Mouse (Mus musculus): ENCODE results near the gene Fto. TPM values are rescaled to one million over a fixed set of nuclear protein-coding genes. Genes with fewer than 3 reads are reported as not detected.

Fto gene
- total and polyA plus RNA-seq, 3 experiments: 8.4 to 43.2 (median 15.7) TPM

DNA sequence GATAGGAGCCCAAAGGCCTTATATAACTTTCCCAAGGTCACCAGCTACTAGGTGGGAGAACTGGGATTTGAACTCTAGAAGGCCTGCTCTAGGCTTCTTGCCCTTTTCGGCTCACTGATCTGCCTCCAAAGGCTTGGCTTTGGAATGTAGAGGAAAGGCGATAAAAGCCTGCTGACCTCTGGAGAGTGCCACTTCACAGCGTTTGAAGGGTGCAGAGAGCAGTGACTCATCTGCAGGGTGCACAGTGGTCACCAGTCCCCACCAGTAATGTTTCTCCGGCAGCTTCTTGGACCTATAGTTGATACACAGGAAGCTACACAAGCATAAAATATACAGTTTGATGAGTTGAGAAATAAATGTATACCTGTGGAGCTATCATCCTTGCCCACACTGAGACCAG, 173.1 kb downstream of the Fto start:
- H3K4me1 ChIP-seq (ENCODE audit: control insufficient read depth in 1 of 2, insufficient read depth in 2 of 2): no peaks in the 10 kb centered on the region
- peaks cover 3 to 39% of the 10 kb centered on the region in 2 experiments for H3K36me3 ChIP-seq (replicated peaks in 1 of 2; ENCODE audit: control insufficient read depth in 1 of 2, insufficient read depth in 1 of 2, low read length in 1 of 2)
- no peaks in the 10 kb centered on the region for H3K9me3 ChIP-seq (replicated peaks; ENCODE audit: low read length)
- H3K9ac ChIP-seq (ENCODE audit: insufficient read depth, low read depth): no peak overlapping the region
- no peaks in the 10 kb centered on the region for H3K27me3 ChIP-seq (replicated peaks)
- TF ChIP-seq CHD2 (IDR thresholded peaks at IDR 0.05; ENCODE audit: low read length): no peak
- TF ChIP-seq SIN3A (IDR thresholded peaks at IDR 0.05; ENCODE audit: low read length): no peak
- TF ChIP-seq ZC3H11A (IDR thresholded peaks at IDR 0.05; ENCODE audit: low read depth, low read length): no peak
- TF ChIP-seq BHLHE40 (IDR thresholded peaks at IDR 0.05; ENCODE audit: low read depth, low read length): no peak
- no peak for TF ChIP-seq ELF1 (IDR thresholded peaks at IDR 0.05; ENCODE audit: low read depth, low read length)
- TF ChIP-seq ETS1 (conservative IDR thresholded peaks at IDR 0.05; ENCODE audit: low read depth, low read length): no peak
- in situ Hi-C loops (cut with MboI; ENCODE audit: low pct_ligation_motif_present, low pct_unique_long_range_greater_than_20kb, low sequenced_read_pairs) (no loop called here), dilution Hi-C loops (cut with MboI; ENCODE audit: extremely low pct_ligation_motif_present, extremely low pct_unique_long_range_greater_than_20kb, low sequenced_read_pairs) (no loop called here)
- no peak for DNase-seq (ENCODE audit: extremely low read depth)
- H3K79me2 ChIP-seq (replicated peaks; ENCODE audit: control insufficient read depth, extremely low read depth, insufficient read depth, poor library complexity, severe bottlenecking): no peaks in the 10 kb centered on the region
- no peak overlapping the region for H3K27ac ChIP-seq (ENCODE audit: insufficient read depth, low read depth)
- no peak overlapping the region for H3K4me2 ChIP-seq (ENCODE audit: insufficient read depth, low read depth, poor library complexity, severe bottlenecking)
- H3K4me3 ChIP-seq (replicated peaks in 1 of 3; ENCODE audit: low read depth in 2 of 3, low read length in 2 of 3, poor library complexity in 1 of 3): no peak overlapping the region

DNA sequence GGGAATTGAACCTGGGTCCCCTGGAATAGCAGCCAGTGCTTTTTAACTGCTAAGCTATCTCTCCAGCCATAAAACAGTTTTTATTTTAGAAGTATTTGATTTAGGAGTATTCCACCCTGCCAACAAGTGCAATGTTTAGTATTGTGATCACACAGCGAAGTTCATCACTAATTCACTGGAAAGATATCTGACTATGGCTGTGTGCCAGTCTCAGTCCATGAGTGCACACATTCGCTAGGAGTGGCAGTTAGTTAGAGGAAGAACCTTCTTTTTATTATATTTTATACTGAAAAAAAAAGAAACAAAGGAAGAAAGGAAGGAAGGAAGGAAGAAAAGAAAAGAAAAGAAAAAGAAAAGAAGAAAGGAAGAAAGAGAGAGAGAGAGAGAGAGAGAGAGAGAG, 174.1 kb downstream of the Fto start:
- dilution Hi-C loops (cut with MboI; ENCODE audit: extremely low pct_ligation_motif_present, extremely low pct_unique_long_range_greater_than_20kb, low sequenced_read_pairs): no loop called here
- Histone ChIP-seq H3K4me3 (replicated peaks in 1 of 3; ENCODE audit: low read depth in 2 of 3, low read length in 2 of 3, poor library complexity in 1 of 3) (no peak overlapping the region), H3K36me3 (replicated peaks in 1 of 2; ENCODE audit: control insufficient read depth in 1 of 2, insufficient read depth in 1 of 2, low read length in 1 of 2) (peaks cover 3 to 43% of the 10 kb centered on the region in 2 experiments)

DNA sequence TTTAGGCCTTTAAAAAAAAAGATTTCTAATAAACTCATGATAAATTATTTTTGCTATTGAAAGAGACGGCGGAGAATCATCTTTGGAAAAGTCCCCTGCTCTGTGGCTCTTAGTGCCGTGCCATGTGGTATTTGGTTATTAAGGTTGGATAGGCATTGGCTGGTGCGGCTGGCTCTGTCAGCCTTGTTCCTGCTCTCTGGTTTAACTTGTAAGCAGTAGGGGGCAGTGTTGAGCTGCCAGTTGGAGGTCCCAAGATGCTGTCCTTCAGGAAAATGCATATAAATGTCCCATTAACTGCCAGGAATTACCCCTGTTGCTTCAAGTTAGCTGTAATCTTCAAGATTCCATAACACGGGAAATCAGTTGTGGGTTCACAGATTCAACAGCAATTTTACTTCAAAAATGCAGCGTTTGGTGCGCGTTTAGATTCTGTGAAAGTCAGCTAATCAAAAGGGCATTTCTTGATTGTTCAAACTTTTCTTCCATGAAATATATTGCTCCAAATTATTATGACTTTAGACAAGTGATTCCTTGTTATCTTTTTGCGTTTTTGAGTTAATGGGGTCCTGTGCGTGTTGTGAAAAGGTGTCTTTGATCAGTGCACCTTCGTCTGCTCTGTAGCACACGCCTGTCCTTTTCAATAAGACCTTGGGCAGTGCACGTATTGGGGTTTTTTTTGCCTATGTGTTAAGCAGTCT, 174.9 kb downstream of the Fto start:
- Histone ChIP-seq H3K27me3 (replicated peaks) (no peaks in the 10 kb centered on the region), H3K9me3 (replicated peaks; ENCODE audit: low read length) (no peaks in the 10 kb centered on the region), H3K79me2 (replicated peaks; ENCODE audit: control insufficient read depth, extremely low read depth, insufficient read depth, poor library complexity, severe bottlenecking) (no peaks in the 10 kb centered on the region), H3K9ac (ENCODE audit: insufficient read depth, low read depth) (no peak overlapping the region), H3K4me2 (ENCODE audit: insufficient read depth, low read depth, poor library complexity, severe bottlenecking) (no peak overlapping the region), H3K27ac (ENCODE audit: insufficient read depth, low read depth) (no peak overlapping the region), H3K36me3 (replicated peaks in 1 of 2; ENCODE audit: control insufficient read depth in 1 of 2, insufficient read depth in 1 of 2, low read length in 1 of 2) (peaks cover 3 to 35% of the 10 kb centered on the region in 2 experiments), H3K4me3 (replicated peaks in 1 of 3; ENCODE audit: low read depth in 2 of 3, low read length in 2 of 3, poor library complexity in 1 of 3) (no peak overlapping the region), H3K4me1 (ENCODE audit: control insufficient read depth in 1 of 2, insufficient read depth in 2 of 2) (peaks cover 0 to 9% of the 10 kb centered on the region in 2 experiments; a peak in 2 of 4 replicates)
- DNase-seq (ENCODE audit: extremely low read depth): peak; percentile 60
- in situ Hi-C loops (cut with MboI; ENCODE audit: low pct_ligation_motif_present, low pct_unique_long_range_greater_than_20kb, low sequenced_read_pairs) (no loop called here), dilution Hi-C loops (cut with MboI; ENCODE audit: extremely low pct_ligation_motif_present, extremely low pct_unique_long_range_greater_than_20kb, low sequenced_read_pairs) (no loop called here)
- TF ChIP-seq PAX5 (IDR thresholded peaks at IDR 0.05; ENCODE audit: low read length): no peak
- no peak for TF ChIP-seq ZKSCAN1 (IDR thresholded peaks at IDR 0.05; ENCODE audit: borderline replicate concordance, low read depth, low read length)
- peak; percentile 50 to 71; a peak in 3 of 4 replicates for TF ChIP-seq CTCF (conservative IDR thresholded peaks at IDR 0.05 in 1 of 2, IDR thresholded peaks at IDR 0.05 in 1 of 2; ENCODE audit: low read depth in 2 of 2, low read length in 2 of 2)
- peak; percentile 67 for TF ChIP-seq RAD21 (IDR thresholded peaks at IDR 0.05; ENCODE audit: low read depth, low read length)
- peak; percentile 52 for TF ChIP-seq SMC3 (IDR thresholded peaks at IDR 0.05; ENCODE audit: low read depth, low read length)
- no peak for TF ChIP-seq POLR2AphosphoS2 (IDR thresholded peaks at IDR 0.05; ENCODE audit: low read depth, low read length)

More for the DNA sequence above, 174.1 kb downstream of the Fto start:
- no peak overlapping the region for H3K9ac ChIP-seq (ENCODE audit: insufficient read depth, low read depth)
- no peaks in the 10 kb centered on the region for H3K27me3 ChIP-seq (replicated peaks)
- peaks cover 0 to 3% of the 10 kb centered on the region in 2 experiments; a peak in 1 of 4 replicates for H3K4me1 ChIP-seq (ENCODE audit: control insufficient read depth in 1 of 2, insufficient read depth in 2 of 2)
- H3K4me2 ChIP-seq (ENCODE audit: insufficient read depth, low read depth, poor library complexity, severe bottlenecking): no peak overlapping the region
- no peak overlapping the region for H3K27ac ChIP-seq (ENCODE audit: insufficient read depth, low read depth)
- in situ Hi-C loops (cut with MboI; ENCODE audit: low pct_ligation_motif_present, low pct_unique_long_range_greater_than_20kb, low sequenced_read_pairs): no loop called here
- no peak for DNase-seq (ENCODE audit: extremely low read depth)
- TF ChIP-seq MEF2A (IDR thresholded peaks at IDR 0.05; ENCODE audit: borderline replicate concordance, low read depth, low read length) (no peak), TCF12 (IDR thresholded peaks at IDR 0.05; ENCODE audit: low read depth, low read length) (no peak), MAX (IDR thresholded peaks at IDR 0.05; ENCODE audit: low read length) (no peak), HCFC1 (IDR thresholded peaks at IDR 0.05; ENCODE audit: low read depth, low read length) (no peak), ZC3H11A (IDR thresholded peaks at IDR 0.05; ENCODE audit: low read depth, low read length) (no peak), SMC3 (IDR thresholded peaks at IDR 0.05; ENCODE audit: low read depth, low read length) (no peak), E2F4 (IDR thresholded peaks at IDR 0.05; ENCODE audit: insufficient replicate concordance, low read depth, low read length) (no peak), MAFK (IDR thresholded peaks at IDR 0.05; ENCODE audit: insufficient replicate concordance, low read length) (no peak), NRF1 (IDR thresholded peaks at IDR 0.05; ENCODE audit: low read depth, low read length) (no peak), MXI1 (IDR thresholded peaks at IDR 0.05; ENCODE audit: low read depth, low read length) (no peak), RAD21 (IDR thresholded peaks at IDR 0.05; ENCODE audit: low read depth, low read length) (no peak), GABPA (IDR thresholded peaks at IDR 0.05; ENCODE audit: insufficient replicate concordance, low read depth, low read length) (no peak), MAZ (IDR thresholded peaks at IDR 0.05; ENCODE audit: low read depth, low read length) (no peak), POLR2AphosphoS2 (IDR thresholded peaks at IDR 0.05; ENCODE audit: low read depth, low read length) (no peak), ZKSCAN1 (IDR thresholded peaks at IDR 0.05; ENCODE audit: borderline replicate concordance, low read depth, low read length) (no peak)
- no peaks in the 10 kb centered on the region for H3K79me2 ChIP-seq (replicated peaks; ENCODE audit: control insufficient read depth, extremely low read depth, insufficient read depth, poor library complexity, severe bottlenecking)
- no peaks in the 10 kb centered on the region for H3K9me3 ChIP-seq (replicated peaks; ENCODE audit: low read length)

All from CH12.LX (cell line).